Mouse (Mus musculus) liver, embryonic 14.5 days (tissue): ENCODE results near the gene Utrn.

ENCODE experiments used
- CTCF ChIP-seq: IDR thresholded peaks from 2 replicates; pipeline ENCODE4 v1.5.1; 2016; ENCODE audit warnings: antibody characterized with exemption, low read depth, control low read depth
- EP300 ChIP-seq: IDR thresholded peaks from 2 replicates; pipeline ENCODE4 v1.6.1; 2016; ENCODE audit warnings: antibody characterized with exemption, low read depth

- TF ChIP-seq CTCF (no peak), EP300 (no peak)
Observed at GRCm38 (mm10) chr10:12805826-12806225, 63.3 kb downstream of the Utrn start.
